Mouse (Mus musculus) right cerebral cortex, adult 18-20 months (tissue): Measurements from ENCODE around the gene Dgcr2.

ENCODE experiments used
- DNase-seq: peaks from one replicate; pipeline ENCODE4 v3.0.0; 2022; ENCODE audit warnings: mixed read lengths

Dgcr2 gene

GRCm38 (mm10) chr16:17911052-17911595, 12.8 kb upstream of the Dgcr2 start, which contains the start of gene Ess2:
Ess2 (minus strand) TSS chr16:17911348.
- peak; percentile 96 for DNase-seq

DNA sequence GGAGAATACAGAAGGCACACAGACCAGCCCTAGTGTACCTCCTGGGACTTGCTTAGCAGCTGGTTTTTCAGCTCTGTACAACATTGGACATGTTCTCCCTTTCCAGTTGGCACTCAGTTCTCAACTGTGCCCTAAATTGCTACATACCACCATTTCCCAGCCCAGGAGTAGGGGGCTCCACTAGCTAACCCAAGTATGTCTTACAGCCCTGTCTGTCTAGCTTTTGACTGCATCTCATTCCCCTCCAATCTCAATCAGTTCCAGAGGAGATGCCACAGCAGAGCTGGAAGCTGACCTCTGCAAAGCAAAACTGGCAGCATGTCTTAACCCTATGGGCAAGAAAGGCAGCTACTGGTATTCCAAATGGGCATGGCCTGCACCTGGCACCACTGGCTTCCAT, 2.3 kb downstream of the Dgcr2 start:
- no peak for DNase-seq

GRCm38 (mm10) chr16:17893923-17894322, 4.4 kb downstream of the Dgcr2 start, which contains the start of gene Tssk1:
Tssk1 (plus strand) TSS chr16:17894223.
- no peak for DNase-seq

GRCm38 (mm10) chr16:17892606-17893005, 5.8 kb downstream of the Dgcr2 start:
- no peak for DNase-seq

- DNase-seq, result peak; percentile 99
These were observed 6.8 kb downstream of the Dgcr2 start, which contains the start of gene Gm20518 for GRCm38 (mm10) chr16:17891567-17891959. Gm20518 (minus strand) TSS chr16:17891671.

GRCm38 (mm10) chr16:17890917-17891566, 7.3 kb downstream of the Dgcr2 start:
- DNase-seq, result peak; percentile 57

DNA sequence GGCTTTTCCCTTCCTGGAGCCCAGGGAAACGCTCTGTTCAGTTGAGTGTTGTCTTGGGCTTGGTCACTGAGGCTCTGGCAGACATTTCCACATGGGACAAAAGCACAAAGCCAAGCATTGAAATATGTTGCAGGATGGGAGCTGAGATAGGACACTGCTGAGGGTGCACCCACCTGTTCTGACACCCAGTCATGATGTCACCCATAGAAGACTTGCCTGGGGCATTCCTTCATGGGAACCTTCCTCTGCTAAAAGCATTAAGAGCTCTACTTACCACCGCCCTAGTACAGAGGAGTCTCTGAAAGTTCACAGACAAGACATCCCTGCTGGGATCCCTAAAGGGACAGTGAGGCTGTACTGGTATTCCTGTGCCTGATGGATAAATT, 8.0 kb downstream of the Dgcr2 start:
- DNase-seq, result no peak

GRCm38 (mm10) chr16:17889689-17890341, 8.5 kb downstream of the Dgcr2 start:
- DNase-seq, result no peak

- no peak for DNase-seq
These were observed 14.2 kb downstream of the Dgcr2 start for GRCm38 (mm10) chr16:17884116-17884515.

DNA sequence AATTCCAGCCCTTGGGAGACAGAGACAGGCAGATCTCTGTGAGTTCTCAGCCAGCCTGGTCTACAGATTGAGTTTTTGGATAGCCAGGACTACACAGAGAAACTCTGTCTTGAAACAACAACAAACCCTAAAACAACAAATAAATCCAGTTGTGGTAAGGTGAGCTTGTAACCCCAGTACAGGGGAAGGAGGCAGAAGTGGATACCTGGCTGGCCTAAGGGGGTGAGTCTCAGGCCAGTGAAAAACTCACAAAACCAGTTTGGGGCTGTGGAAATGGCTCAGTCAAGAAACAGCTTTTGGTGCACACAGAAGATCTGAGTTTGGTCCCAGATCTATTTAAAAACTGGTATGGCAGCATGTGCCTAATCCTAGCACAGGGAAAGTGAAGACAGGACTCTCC, 16.2 kb downstream of the Dgcr2 start:
- DNase-seq, result no peak

DNA sequence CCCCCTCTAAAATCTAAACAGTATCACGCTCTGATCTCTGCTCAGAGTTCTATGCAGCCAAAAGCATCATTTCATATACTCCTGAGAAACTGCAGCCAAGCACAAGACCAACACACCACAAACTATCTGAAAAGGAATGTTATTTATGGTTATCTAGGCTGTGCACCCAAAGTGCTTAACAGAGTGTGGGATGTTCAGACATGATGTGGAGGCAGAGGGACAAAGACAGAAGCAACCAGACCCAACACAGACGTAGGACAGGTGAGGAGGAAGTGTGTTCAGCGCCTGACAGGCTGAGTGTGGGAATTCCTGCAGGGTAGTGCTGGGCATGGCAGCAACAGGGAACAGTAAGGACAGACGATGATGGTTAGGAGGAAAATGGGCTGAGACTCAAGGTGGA, 18.8 kb downstream of the Dgcr2 start:
- DNase-seq, result peak; percentile 35

GRCm38 (mm10) chr16:17876096-17876495, 22.3 kb downstream of the Dgcr2 start:
- DNase-seq, result no peak

DNA sequence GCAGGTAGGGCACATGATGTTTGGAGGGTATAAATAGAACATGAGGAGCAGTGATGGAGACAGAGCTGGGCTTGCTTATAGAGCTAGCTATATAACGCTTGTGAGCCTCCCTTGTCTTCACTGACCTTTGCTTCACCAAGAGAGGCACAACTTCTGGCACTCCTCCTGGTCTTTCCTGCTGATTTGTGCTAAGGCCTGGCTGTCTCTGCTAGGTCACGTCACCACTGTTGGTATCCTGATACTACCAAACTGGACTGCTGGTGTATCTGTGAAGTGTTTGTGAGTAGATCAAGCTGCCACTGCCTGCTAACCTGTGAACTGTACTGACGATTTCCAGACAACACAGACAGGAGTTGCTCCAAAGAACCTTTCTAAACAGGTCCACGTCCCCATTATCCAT, 23.2 kb downstream of the Dgcr2 start:
- no peak for DNase-seq

GRCm38 (mm10) chr16:17872995-17873394, 25.4 kb downstream of the Dgcr2 start:
- DNase-seq, result no peak

DNA sequence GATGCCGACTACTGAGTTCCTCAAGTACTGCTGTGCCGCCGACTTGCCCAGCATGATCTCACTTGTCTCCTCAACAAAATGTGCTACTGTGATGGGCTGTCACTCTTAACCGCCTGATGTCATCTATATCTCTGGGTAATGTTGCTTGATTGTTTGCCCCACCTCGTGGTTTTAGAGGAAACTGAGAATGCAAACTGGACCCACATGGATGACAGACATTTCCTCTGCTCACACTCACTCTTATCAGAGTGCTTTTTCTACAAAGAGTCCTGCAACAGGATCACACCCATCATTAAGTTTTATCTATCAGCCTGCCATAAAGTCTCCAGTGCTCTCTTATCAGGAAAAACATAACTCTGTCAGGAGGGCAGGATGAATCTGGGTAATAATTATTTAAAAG, 27.1 kb downstream of the Dgcr2 start:
- DNase-seq, result no peak

- no peak for DNase-seq
These were observed 32.6 kb downstream of the Dgcr2 start for GRCm38 (mm10) chr16:17865770-17866169.

- DNase-seq, result no peak
These were observed 33.1 kb downstream of the Dgcr2 start for GRCm38 (mm10) chr16:17865293-17865692.

GRCm38 (mm10) chr16:17858592-17858991, 39.8 kb downstream of the Dgcr2 start:
- DNase-seq, result no peak

DNA sequence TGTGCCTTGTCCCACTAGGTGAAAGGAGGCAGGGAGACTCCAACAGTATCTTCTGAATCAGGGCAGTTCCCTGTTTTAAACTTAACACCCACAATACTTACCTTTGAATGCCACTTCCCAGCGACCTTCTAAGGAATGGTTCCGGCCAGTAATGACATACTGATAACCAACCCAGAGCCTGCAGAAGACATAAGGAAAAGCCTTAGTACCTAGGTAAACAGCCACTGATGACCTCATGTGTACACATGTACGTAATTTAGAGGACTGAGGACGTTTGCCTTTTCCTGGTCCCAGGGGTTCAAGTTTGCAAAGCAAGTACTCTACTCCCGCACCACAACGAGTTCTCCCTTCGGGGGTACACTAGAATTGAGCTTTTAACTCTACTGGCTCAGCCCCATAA, 41.2 kb downstream of the Dgcr2 start:
- DNase-seq, result no peak

DNA sequence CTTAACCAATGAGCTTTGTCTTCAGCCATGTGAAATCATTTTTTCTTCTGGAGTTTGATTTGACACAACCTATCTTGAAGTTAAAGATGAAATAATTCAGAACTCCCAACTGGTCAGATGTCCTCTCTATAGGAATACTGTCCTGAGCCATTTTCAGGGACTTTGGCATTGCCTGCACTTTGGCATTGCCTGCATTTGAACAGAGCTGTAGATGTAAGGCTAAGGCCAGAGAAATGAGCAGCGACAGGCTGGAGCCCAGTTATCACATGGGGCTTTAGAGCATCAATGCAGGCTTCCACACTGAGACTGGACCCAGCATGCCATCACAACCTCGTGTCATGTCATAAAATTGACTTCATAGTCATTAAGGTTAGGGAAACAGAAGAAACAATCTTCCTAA, 45.1 kb downstream of the Dgcr2 start:
- no peak for DNase-seq

- no peak for DNase-seq
These were observed 46.5 kb downstream of the Dgcr2 start for GRCm38 (mm10) chr16:17851860-17852259.

DNA sequence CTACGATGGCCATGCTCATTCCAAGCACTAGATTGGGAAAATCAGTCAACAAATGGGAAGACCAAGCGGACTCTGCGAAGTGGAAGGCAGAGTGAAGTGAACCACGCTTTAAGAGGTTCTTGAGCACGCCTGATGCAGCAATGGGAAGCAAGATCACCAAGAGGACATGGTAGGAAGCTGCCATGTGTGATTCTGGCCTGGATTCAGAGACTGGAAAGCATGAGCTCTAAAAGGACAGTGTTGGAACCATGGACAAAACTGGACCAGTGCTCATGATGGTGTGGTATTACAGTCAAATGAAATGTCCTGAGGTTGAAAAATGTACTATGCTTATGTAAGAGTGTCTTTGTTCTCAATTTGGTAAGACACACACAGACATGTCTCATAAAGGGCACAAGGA, 47.0 kb downstream of the Dgcr2 start:
- no peak for DNase-seq

DNA sequence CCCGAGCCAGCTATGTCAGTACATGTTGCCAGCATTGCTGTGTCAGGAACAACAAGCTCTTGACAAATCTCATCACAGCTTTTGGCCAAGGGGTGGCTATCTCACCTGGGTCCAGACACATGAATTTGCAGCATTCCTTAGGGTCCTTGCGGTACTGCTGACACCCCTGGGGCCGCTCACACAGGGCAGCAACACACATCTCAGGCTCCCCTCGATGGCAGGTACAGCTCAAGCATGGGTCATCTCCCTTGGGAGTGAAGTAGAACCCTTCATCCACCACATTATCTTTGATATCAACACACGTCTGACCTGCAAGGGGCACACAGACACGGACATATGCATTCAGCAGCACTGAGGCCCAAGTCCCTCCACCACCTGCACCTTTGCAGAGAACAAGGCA, 48.9 kb downstream of the Dgcr2 start:
- DNase-seq, result no peak

DNA sequence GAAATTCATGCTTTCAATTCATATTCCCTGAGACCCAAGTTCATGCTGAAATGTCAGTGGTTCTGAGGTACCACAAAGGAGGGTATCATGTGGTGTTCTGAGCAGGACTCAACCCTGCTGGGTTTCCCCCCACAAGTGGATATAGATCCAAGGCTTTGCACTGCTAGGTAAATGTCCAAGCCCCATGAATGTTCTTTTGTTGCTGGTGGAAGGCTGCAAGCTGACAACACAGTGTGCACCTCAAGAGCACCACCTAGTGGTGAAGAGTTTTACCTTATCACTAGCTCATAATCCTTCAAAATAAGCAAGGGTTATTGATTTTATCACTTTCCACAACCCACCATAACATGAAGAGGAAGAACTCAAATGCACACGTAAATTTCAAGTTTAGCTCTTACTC, 49.4 kb downstream of the Dgcr2 start:
- DNase-seq, result peak; percentile 59
